In the genomic region with DNA sequence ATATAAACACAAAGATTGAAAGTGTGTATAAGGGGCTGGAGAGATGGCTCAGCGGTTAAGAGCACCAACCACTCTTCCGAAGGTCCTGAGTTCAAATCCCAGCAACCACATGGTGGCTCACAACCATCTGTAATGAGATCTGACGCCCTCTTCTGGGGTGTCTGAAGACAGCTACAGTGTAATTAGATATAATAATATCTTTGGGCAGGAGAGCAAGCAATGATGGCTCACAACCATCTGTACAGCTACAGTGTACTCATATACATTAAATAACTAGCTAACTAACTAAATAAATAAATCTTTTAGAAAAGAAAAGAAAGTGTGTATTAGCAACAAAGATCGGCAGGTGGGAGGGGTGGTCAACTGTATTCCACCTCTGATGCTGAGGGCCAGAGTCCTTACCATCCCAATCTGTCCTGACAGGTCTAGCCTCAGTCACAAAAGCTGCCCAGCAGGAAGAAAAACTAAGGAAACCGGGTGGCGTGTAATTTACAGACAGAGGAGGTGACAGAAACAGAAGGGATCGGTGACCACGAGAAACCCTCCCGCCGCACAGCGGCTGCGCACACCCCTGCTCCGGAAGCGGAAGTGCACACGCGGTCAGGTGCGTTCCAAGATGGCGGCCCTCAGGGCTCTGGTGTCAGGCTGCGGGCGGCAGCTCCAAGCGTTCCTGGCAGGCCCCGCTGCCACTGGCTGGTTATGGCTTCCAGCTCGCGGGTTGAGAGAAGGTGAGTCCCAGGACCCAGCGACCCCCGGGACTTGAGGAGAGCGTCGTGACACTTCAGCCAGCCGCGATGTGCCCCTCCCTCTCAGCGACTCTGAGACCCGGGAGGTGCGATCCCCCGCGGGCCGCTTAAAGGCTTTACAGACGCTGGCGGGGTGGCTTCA, we compare ENCODE assay signal across 7 mouse cellular contexts. TPM values are rescaled to one million over a fixed set of nuclear protein-coding genes. Genes with fewer than 3 reads are reported as not detected.
DNase-seq lines count a peak whose midpoint lies in the region; ATAC-seq and TF ChIP-seq lines count a peak whose summit lies in the region.

A gene (plus strand): TSS at position 585 of the 888 bp plus-strand sequence.

- peak; percentile 93 for ATAC-seq in embryonic facial prominence, embryonic 11.5 days (replicated peaks; ENCODE audit: insufficient number of reproducible peaks, low FRiP score, low TSS enrichment, low read depth)
- peak; percentile 85; the same call in 1 of the 2 replicates for ATAC-seq in limb, embryonic 12.5 days (ENCODE audit: insufficient number of reproducible peaks, insufficient read depth, low FRiP score, low TSS enrichment, low read depth)
- ATAC-seq in midbrain, embryonic 15.5 days (replicated peaks): peak; percentile 98

- TF ChIP-seq CTCF in kidney, adult 2 months (conservative IDR thresholded peaks at IDR 0.05; ENCODE audit: insufficient read depth, insufficient read length, low read depth, low read length): no peak
- no peak for TF ChIP-seq CTCF in spleen, adult 2 months (IDR thresholded peaks at IDR 0.05; ENCODE audit: extremely low read depth, insufficient read depth, insufficient read length, insufficient replicate concordance)

- TF ChIP-seq POLR2A in kidney, adult 2 months (IDR thresholded peaks at IDR 0.05; ENCODE audit: low read depth, low read length): peak; percentile 70
- peak; percentile 81 for TF ChIP-seq POLR2A in spleen, adult 2 months (IDR thresholded peaks at IDR 0.05; ENCODE audit: low read depth, low read length)

- peak within 1 kb of the TSS; percentile 73 for H3K4me2 ChIP-seq in embryonic facial prominence, embryonic 11.5 days (ENCODE audit: low read depth, low read length)
- peak within 1 kb of the TSS; percentile 82 for H3K4me2 ChIP-seq in limb, embryonic 12.5 days
- H3K4me2 ChIP-seq in midbrain, embryonic 15.5 days: peak within 1 kb of the TSS; percentile 81

- no peaks in the 10 kb centered on the region for H3K36me3 ChIP-seq in embryonic facial prominence, embryonic 11.5 days (replicated peaks; ENCODE audit: control insufficient read depth, insufficient read depth, low read depth, low read length)
- no peaks in the 10 kb centered on the region for H3K36me3 ChIP-seq in kidney, adult 2 months (ENCODE audit: control insufficient read depth, insufficient read depth, low read length)
- peaks cover 15% of the 10 kb centered on the region; the same call in 1 of the 2 replicates for H3K36me3 ChIP-seq in limb, embryonic 12.5 days
- no peaks in the 10 kb centered on the region for H3K36me3 ChIP-seq in midbrain, embryonic 15.5 days (replicated peaks)
- no peaks in the 10 kb centered on the region; the same call in 1 of the 2 replicates for H3K36me3 ChIP-seq in spleen, adult 2 months (ENCODE audit: control insufficient read depth, insufficient read depth, low read length)

- H3K4me1 ChIP-seq in embryonic facial prominence, embryonic 11.5 days (ENCODE audit: control insufficient read depth, insufficient read depth, low read length): peaks cover 3% of the 10 kb centered on the region; the same call in 1 of the 2 replicates
- H3K4me1 ChIP-seq in kidney, adult 2 months (ENCODE audit: control insufficient read depth, insufficient read depth, low read length): no peaks in the 10 kb centered on the region
- peaks cover 20% of the 10 kb centered on the region for H3K4me1 ChIP-seq in limb, embryonic 12.5 days (replicated peaks)
- H3K4me1 ChIP-seq in midbrain, embryonic 15.5 days: peaks cover 20% of the 10 kb centered on the region
- no peaks in the 10 kb centered on the region for H3K4me1 ChIP-seq in spleen, adult 2 months (ENCODE audit: control insufficient read depth, insufficient read depth, insufficient read length)

- peak within 1 kb of the TSS; percentile 93 for H3K4me3 ChIP-seq in embryonic facial prominence, embryonic 11.5 days (ENCODE audit: low read depth, low read length)
- peak within 1 kb of the TSS; percentile 64 for H3K4me3 ChIP-seq in kidney, adult 2 months (ENCODE audit: insufficient read depth, low read depth, low read length)
- H3K4me3 ChIP-seq in limb, embryonic 12.5 days (replicated peaks): peak within 1 kb of the TSS; percentile 85
- peak within 1 kb of the TSS; percentile 85 for H3K4me3 ChIP-seq in midbrain, embryonic 15.5 days
- H3K4me3 ChIP-seq in spleen, adult 2 months (ENCODE audit: extremely low read depth, insufficient read depth, insufficient read length): peak within 1 kb of the TSS; percentile 95

- peak within 1 kb of the TSS; percentile 41; the same call in 1 of the 2 replicates for H3K27ac ChIP-seq in embryonic facial prominence, embryonic 11.5 days (replicated peaks; ENCODE audit: low read depth, low read length)
- H3K27ac ChIP-seq in kidney, adult 2 months (ENCODE audit: insufficient read depth, low read depth, low read length): no peak within 1 kb of the TSS
- H3K27ac ChIP-seq in limb, embryonic 12.5 days: peak within 1 kb of the TSS; percentile 82
- H3K27ac ChIP-seq in midbrain, embryonic 15.5 days: peak within 1 kb of the TSS; percentile 86
- H3K27ac ChIP-seq in spleen, adult 2 months (ENCODE audit: insufficient read depth, low read length): 0 out of 2 replicates have a peak within 1 kb of the TSS, but pooled peaks have one; percentile 12

- peak; percentile 93 for DNase-seq in adrenal gland, postnatal 14 days
- peak; percentile 91 for DNase-seq in embryonic facial prominence, embryonic 11.5 days (ENCODE audit: low spot score)
- peak; percentile 99 for DNase-seq in heart, adult 11 months
- DNase-seq in kidney, adult 2 months: peak; percentile 89
- DNase-seq in spleen, adult 2 months (ENCODE audit: low read depth in 1 of 2, low spot score in 2 of 2): peak; percentile 59 to 80

- H3K9me3 ChIP-seq in embryonic facial prominence, embryonic 11.5 days (replicated peaks; ENCODE audit: control insufficient read depth, low read length): no peaks in the 10 kb centered on the region
- no peaks in the 10 kb centered on the region for H3K9me3 ChIP-seq in limb, embryonic 12.5 days
- no peaks in the 10 kb centered on the region for H3K9me3 ChIP-seq in midbrain, embryonic 15.5 days

- H3K9ac ChIP-seq in embryonic facial prominence, embryonic 11.5 days (replicated peaks; ENCODE audit: low read length): peak within 1 kb of the TSS; percentile 82
- peak within 1 kb of the TSS; percentile 79 for H3K9ac ChIP-seq in limb, embryonic 12.5 days (replicated peaks)
- peak within 1 kb of the TSS; percentile 74 for H3K9ac ChIP-seq in midbrain, embryonic 15.5 days

- 6% methylated on average over 38 of the region's 38 CpGs for WGBS in embryonic facial prominence, embryonic 11.5 days
- 6% methylated on average over 38 of the region's 38 CpGs for WGBS in kidney, adult 2 months
- 5% methylated on average over 38 of the region's 38 CpGs for WGBS in limb, embryonic 12.5 days
- 5% methylated on average over 38 of the region's 38 CpGs for WGBS in midbrain, embryonic 15.5 days
- WGBS in spleen, adult 2 months: 6% methylated on average over 38 of the region's 38 CpGs

- no peaks in the 10 kb centered on the region for H3K27me3 ChIP-seq in embryonic facial prominence, embryonic 11.5 days (ENCODE audit: control insufficient read depth, insufficient read depth, low read length)
- no peaks in the 10 kb centered on the region for H3K27me3 ChIP-seq in kidney, adult 2 months (replicated peaks; ENCODE audit: control insufficient read depth, insufficient read depth, low read length)
- no peaks in the 10 kb centered on the region for H3K27me3 ChIP-seq in limb, embryonic 12.5 days
- H3K27me3 ChIP-seq in midbrain, embryonic 15.5 days (replicated peaks): peaks cover 15% of the 10 kb centered on the region
- no peaks in the 10 kb centered on the region for H3K27me3 ChIP-seq in spleen, adult 2 months (ENCODE audit: control insufficient read depth, insufficient read depth, low read length)

RNA-seq across cellular contexts. Expression of the gene that starts here (rescaled TPM):
- 107 and 111 TPM in 2 replicates for total RNA-seq in adrenal gland, postnatal 14 days (2021)
- polyA plus RNA-seq in embryonic facial prominence, embryonic 11.5 days (2014; fragmentation: Nextera tagmentation; extraction: Ambion mirVana): 133 and 134 TPM in 2 replicates
- polyA plus RNA-seq in kidney, adult 2 months (2012; rRNA removed): 94.6 and 120 TPM in 2 replicates
- 143 and 144 TPM in 2 replicates for polyA plus RNA-seq in limb, embryonic 12.5 days (2016; fragmentation: Nextera tagmentation; extraction: Ambion mirVana)
- polyA plus RNA-seq in midbrain, embryonic 15.5 days (2015; fragmentation: Nextera tagmentation; extraction: Ambion mirVana): 147 TPM in 2 replicates
- 27.4 and 29.7 TPM in 2 replicates for polyA plus RNA-seq in spleen, adult 2 months (2012; rRNA removed)
